Comparison of ENCODE assay signal across 1 mouse cellular context in genomic region chr11:45155782-45156181, GRCm38 (mm10).
TF ChIP-seq lines count a peak whose summit lies in the region.

No protein-coding gene starts in this region.

TF ChIP-seq in CH12.LX, 34 proteins besides CTCF, POLR2A, EP300 and RAD21 (continued from another document):
- TF ChIP-seq CHD1 (IDR thresholded peaks at IDR 0.05; ENCODE audit: low read depth, low read length) (no peak), ZKSCAN1 (IDR thresholded peaks at IDR 0.05; ENCODE audit: borderline replicate concordance, low read depth, low read length) (no peak), MAX (IDR thresholded peaks at IDR 0.05; ENCODE audit: low read length) (no peak)
